Comparison of ENCODE assay signal across 13 mouse cellular contexts in the genomic region with DNA sequence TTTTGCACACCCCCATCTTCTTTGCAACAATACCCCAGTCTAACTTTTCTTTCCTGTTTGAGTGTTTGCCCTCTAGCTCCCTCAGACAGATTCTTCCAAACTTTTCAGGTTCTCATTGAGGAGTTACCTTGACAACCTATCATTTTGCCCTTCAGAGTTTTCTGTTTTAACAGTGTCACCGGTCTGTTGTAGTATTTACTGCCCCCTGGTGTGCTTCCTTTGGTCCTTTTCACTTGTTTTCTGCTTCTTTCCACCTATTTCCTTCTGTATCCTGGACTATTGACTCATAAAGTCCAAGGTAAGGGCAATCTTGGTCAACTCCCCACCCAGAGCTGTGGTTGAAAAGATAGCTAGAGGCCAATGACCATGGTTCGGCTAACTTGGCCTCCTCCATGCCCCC.
"Had no signal": no experiment of that assay in that cellular context is flagged by ENCODE, and none has a peak within 500 bp of the region (broad histone marks: within the 10 kb centered on the region; RNA-seq: fewer than 3 reads in every experiment).

No protein-coding gene starts in this region.

- H3K27me3 ChIP-seq: kidney, embryonic 15.5 days; limb, embryonic 12.5 days; liver, embryonic 15.5 days; midbrain, embryonic 12.5 days; neural tube, embryonic 13.5 days; stomach, embryonic 15.5 days had no signal

- H3K4me1 ChIP-seq: limb, embryonic 12.5 days; liver, embryonic 15.5 days; midbrain, embryonic 12.5 days; neural tube, embryonic 13.5 days; stomach, embryonic 15.5 days had no signal

- H3K4me2 ChIP-seq: kidney, embryonic 15.5 days; limb, embryonic 12.5 days; liver, embryonic 11.5 days; liver, embryonic 15.5 days; midbrain, embryonic 12.5 days; neural tube, embryonic 13.5 days; stomach, embryonic 15.5 days had no signal

- DNase-seq: lung, adult 2 months; lung, postnatal 10 days; right cerebral cortex, postnatal 14 days; thymus, postnatal 36 days had no signal

- H3K9me3 ChIP-seq: kidney, embryonic 15.5 days; limb, embryonic 12.5 days; liver, embryonic 15.5 days; midbrain, embryonic 12.5 days; neural tube, embryonic 13.5 days; stomach, embryonic 15.5 days had no signal

- H3K4me3 ChIP-seq: kidney, embryonic 15.5 days; limb, embryonic 12.5 days; liver, embryonic 15.5 days; midbrain, embryonic 12.5 days; neural tube, embryonic 13.5 days; stomach, embryonic 15.5 days had no signal

- H3K27ac ChIP-seq: kidney, embryonic 15.5 days; limb, embryonic 12.5 days; liver, embryonic 15.5 days; macrophage; midbrain, embryonic 12.5 days; neural tube, embryonic 13.5 days; stomach, embryonic 15.5 days had no signal

- ATAC-seq: midbrain, embryonic 16.5 days had no signal

- H3K36me3 ChIP-seq: kidney, embryonic 15.5 days; limb, embryonic 12.5 days; liver, embryonic 15.5 days; midbrain, embryonic 12.5 days; neural tube, embryonic 13.5 days; stomach, embryonic 15.5 days had no signal

- H3K9ac ChIP-seq: kidney, embryonic 15.5 days; limb, embryonic 12.5 days; liver, embryonic 15.5 days; midbrain, embryonic 12.5 days; neural tube, embryonic 13.5 days; stomach, embryonic 15.5 days had no signal
